Mouse (Mus musculus) induced T-regulatory cell, adult 2 months (primary cell): ENCODE measurements around the gene Ctsw.
"Not testable (repeated sequence)": the region's sequence is repeated elsewhere in the genome, so short reads cannot be mapped to it uniquely, and the experiment has no call there.

Experiments used
- DNase-seq: peaks from one replicate; pipeline ENCODE4 v3.0.0-alpha.2; 2012; ENCODE audit warnings: low read depth

Ctsw gene

GRCm38 (mm10) chr19:5468374-5468773 lies at the start of gene Ctsw:
TSS of gene Ctsw (minus strand) at chr19:5468507.
- peak; percentile 60 for DNase-seq

GRCm38 (mm10) chr19:5516906-5517505 lies 48.7 kb upstream of the Ctsw start:
- DNase-seq: no peak

GRCm38 (mm10) chr19:5515840-5516777 lies 47.8 kb upstream of the Ctsw start:
- peak; percentile 54 for DNase-seq

GRCm38 (mm10) chr19:5513005-5513349 lies 44.7 kb upstream of the Ctsw start:
- no peak for DNase-seq

GRCm38 (mm10) chr19:5512091-5513004 lies 44.0 kb upstream of the Ctsw start:
- DNase-seq: peak; percentile 63

- DNase-seq: no peak
Measured at GRCm38 (mm10) chr19:5511074-5511632, 42.8 kb upstream of the Ctsw start.

- DNase-seq: peak; percentile 97
Measured at GRCm38 (mm10) chr19:5510031-5511026, 42.0 kb upstream of the Ctsw start, which contains the start of gene Snx32. TSS of gene Snx32 (minus strand) at chr19:5510538.

GRCm38 (mm10) chr19:5503687-5504086 lies 35.4 kb upstream of the Ctsw start, which contains the start of gene 1700020D05Rik:
TSS of gene 1700020D05Rik (minus strand) at chr19:5503787.
- no peak for DNase-seq

GRCm38 (mm10) chr19:5500330-5500875 lies 32.1 kb upstream of the Ctsw start:
- no peak for DNase-seq

GRCm38 (mm10) chr19:5496052-5496370 lies 27.7 kb upstream of the Ctsw start:
- no peak for DNase-seq

GRCm38 (mm10) chr19:5495353-5496051 lies 27.2 kb upstream of the Ctsw start:
- DNase-seq: no peak

GRCm38 (mm10) chr19:5494314-5494713 lies 26.0 kb upstream of the Ctsw start:
- no peak for DNase-seq

- DNase-seq: not testable (repeated sequence)
Measured at GRCm38 (mm10) chr19:5493301-5493721, 25.0 kb upstream of the Ctsw start.

GRCm38 (mm10) chr19:5492641-5493040 lies 24.3 kb upstream of the Ctsw start:
- no peak for DNase-seq

- peak; percentile 96 for DNase-seq
Measured at GRCm38 (mm10) chr19:5490898-5491708, 22.8 kb upstream of the Ctsw start.

GRCm38 (mm10) chr19:5490313-5490897 lies 22.1 kb upstream of the Ctsw start, which contains the start of gene Cfl1:
TSS of gene Cfl1 (plus strand) at chr19:5490455.
- DNase-seq: peak; percentile 97

- DNase-seq: not testable (repeated sequence)
Measured at GRCm38 (mm10) chr19:5489721-5490120, 21.4 kb upstream of the Ctsw start.

- peak; percentile 99 for DNase-seq
Measured at GRCm38 (mm10) chr19:5488878-5489571, 20.7 kb upstream of the Ctsw start.
